Mouse (Mus musculus) C2C12 (cell line): Measurements from ENCODE around the gene Acsl4.

Experiments
- CTCF ChIP-seq: IDR thresholded peaks from one replicate; pipeline ENCODE4 v1.5.1; 2011; ENCODE audit not compliant: control insufficient read depth, insufficient read depth, insufficient read length
- FOSL1 ChIP-seq: IDR thresholded peaks from one replicate; pipeline ENCODE4 v1.8.0; 2011; ENCODE audit warnings: mild to moderate bottlenecking, low read length; ENCODE audit not compliant: poor library complexity, insufficient read depth, severe bottlenecking
- MAX ChIP-seq: IDR thresholded peaks from one replicate; pipeline ENCODE4 v1.6.1; 2011; ENCODE audit warnings: mild to moderate bottlenecking, control low read depth

DNA sequence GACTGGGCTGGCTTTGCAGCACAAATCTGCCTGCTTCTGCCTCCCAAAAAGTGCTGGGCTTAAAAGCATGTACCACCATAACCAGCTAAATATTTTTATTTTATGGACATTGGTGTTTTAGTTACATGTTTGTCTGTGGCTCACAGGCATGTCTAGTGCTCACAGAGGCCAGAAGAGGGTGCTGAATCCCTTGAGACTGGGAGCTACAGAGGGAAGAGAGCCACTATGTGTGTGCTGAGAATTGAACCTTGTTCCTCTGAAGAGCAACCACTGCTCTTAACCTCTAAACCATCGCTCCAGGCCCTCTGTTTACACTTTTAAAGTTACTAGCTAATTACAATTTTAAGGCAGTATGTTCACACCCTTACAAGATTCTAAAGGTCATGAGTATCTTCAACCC, 2.7 kb downstream of the Acsl4 start:
- TF ChIP-seq CTCF (no peak), MAX (no peak), FOSL1 (no peak)
